Mouse (Mus musculus): ENCODE data around the gene Kctd10.

DNA sequence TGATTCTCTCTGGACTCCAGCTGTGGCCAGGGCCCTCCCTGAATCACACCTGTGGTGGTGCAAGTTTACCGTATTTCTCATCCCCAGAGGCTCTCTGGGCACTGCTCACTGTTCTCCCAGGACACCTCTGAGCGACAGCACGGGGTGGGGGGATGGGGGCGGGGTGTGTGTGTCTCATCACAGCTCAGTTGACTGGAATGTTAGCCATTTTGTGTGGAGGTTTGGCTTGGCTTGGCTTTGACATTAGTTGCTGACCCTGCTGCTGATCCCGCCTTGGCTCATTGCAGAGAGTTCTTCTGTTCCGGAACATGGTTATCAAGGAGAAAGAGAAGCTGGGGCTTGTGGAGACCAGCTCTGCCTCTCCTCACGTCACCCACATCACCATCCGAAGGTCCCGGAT, 27.5 kb upstream of the Kctd10 start:
- no peak for TF ChIP-seq POLR2A (IDR thresholded peaks at IDR 0.05; ENCODE audit: borderline replicate concordance, low read depth, low read length)
- no peak for TF ChIP-seq CTCF (IDR thresholded peaks at IDR 0.05; ENCODE audit: low read depth, low read length)

All from bone marrow macrophage, adult 2 months (primary cell).